Mouse (Mus musculus) neural tube, postnatal 0 days (tissue): ENCODE data around the gene Hoxd4. TPM values are rescaled to one million over a fixed set of nuclear protein-coding genes. Genes with fewer than 3 reads are reported as not detected.
A peak's percentile ranks its signal among the peaks of the same experiment; 100 is the strongest.

Experiments used
- microRNA counts: library from miRNA; unstranded; fragments of <30 nt; microRNA quantifications from one replicate; lab custom pipeline; 2015
- microRNA-seq: library from miRNA; unstranded; fragments of <30 nt; microRNA quantifications from one replicate; pipeline ENCODE4, GENCODE M21; 2016
- polyA plus RNA-seq: library from polyadenylated mRNA; unstranded; fragments of >200 nt; fragmentation: Nextera tagmentation; extraction: Ambion mirVana; gene quantifications from 2 replicates; pipeline ENCODE4 v1.2.1, GENCODE M21; 2015

Gene Hoxd4
- 2.5 and 3.1 TPM in 2 replicates for polyA plus RNA-seq

DNA sequence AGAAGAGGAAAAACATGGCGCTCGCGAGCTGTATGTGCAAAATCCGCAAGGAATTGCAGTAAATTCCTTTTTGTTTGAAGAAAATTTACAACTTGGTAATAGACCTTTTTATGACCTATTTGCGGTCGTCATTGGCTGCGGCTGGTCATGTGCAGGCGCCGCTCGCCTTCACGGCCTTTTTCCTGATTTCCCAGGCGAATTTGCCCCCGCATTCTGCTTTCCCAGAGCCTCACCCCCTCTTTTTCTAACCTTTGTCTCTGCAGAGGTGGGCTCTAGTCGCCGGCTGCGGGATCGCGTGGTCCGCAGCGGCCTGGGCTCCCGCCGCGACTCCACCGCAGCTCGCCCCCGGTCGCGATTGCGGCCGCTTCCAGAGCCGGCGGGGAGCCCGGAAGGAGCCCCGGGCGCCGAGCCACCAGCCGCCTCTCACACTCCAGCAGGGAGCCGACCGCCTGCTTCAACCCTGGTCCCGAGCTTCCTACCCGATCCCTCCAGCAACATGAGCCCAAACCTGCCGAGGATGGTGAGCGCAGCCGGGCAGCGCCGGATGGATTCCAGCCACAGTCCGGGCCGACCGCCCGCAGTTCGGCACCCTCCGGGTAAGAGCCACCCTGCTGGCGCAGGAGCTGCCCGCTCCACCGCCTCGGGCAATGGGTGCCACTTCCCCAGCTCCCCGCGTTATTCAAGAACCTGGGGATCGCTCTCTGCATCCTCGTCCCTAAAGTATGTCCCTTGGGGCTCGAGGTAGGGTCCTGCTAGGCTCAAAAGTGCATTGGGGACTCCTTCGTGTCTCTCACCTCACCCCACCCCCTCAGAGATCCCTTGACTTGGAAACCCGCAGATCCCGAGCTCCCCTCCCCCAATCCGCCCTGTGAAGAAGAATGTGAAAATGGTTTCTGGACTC, at the start of gene Hoxd4, which contains the start of gene Hoxd3:
Gene Hoxd4, plus strand, starts transcription at position 209 of the 901 bp plus-strand sequence.
Gene Hoxd3, plus strand, starts transcription at position 207 of the 901 bp plus-strand sequence.

GRCm38 (mm10) chr2:74667842-74668357, 43.8 kb upstream of the Hoxd4 start, which contains the start of gene Hoxd13:
Hoxd13 (plus strand) TSS chr2:74668310.

DNA sequence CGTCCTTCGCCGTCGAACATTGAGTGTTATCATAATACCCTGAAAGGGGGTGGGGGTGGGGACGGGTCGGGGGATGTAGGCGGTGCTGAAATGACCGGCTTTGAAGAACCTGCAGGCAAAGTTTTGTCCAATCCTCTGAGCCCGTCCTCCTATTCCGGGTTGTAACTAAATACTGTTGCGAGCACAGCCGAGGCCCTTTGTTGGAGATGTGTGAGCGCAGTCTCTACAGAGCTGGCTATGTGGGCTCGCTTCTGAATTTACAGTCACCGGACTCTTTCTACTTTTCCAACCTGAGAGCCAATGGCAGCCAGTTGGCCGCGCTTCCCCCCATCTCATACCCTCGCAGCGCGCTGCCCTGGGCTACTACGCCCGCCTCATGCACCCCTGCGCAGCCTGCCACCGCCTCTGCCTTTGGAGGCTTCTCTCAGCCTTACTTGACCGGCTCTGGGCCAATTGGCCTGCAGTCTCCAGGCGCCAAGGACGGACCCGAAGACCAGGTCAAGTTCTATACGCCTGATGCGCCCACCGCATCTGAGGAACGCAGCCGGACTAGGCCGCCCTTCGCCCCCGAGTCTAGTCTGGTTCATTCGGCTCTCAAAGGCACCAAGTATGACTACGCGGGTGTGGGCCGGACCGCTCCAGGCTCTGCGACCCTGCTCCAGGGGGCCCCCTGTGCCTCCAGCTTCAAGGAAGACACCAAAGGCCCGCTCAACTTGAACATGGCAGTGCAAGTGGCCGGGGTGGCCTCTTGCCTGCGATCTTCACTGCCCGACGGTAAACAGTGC, 36.7 kb upstream of the Hoxd4 start, which contains the start of gene Hoxd12:
Gene Hoxd12, plus strand, starts transcription at position 133 of the 785 bp plus-strand sequence.

GRCm38 (mm10) chr2:74678891-74679595, 32.7 kb upstream of the Hoxd4 start, which contains the start of gene Hoxd11:
Hoxd11 (plus strand) TSS chr2:74679557.

GRCm38 (mm10) chr2:74691022-74691951, 20.4 kb upstream of the Hoxd4 start, which contains the start of gene Hoxd10:
Hoxd10 (plus strand) TSS chr2:74691924.

DNA sequence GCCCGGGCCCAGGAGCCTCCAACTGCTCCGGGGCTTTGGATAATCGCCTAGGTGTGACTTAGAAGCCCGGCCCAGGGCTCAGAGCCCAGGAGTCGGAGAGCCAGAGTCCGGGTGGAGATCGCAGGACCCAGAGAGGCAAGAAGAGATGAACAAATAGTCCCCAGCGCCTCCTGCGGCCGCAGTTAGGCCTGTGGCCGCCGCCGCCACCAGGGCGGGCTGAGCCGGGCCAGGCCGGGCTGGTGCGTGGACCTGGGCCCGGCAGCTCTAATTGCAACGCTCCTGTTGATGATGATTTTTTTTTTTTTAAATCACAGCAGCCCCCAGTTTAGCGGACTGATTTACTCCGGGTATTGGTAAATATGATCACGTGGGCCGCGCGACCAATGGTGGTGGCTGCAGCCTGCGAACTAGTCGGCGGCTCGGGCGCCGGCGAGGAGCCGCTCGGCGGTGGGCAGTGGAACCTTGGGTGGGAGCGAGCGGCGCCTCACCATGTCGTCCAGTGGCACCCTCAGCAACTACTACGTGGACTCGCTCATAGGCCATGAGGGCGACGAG, 14.1 kb upstream of the Hoxd4 start, which contains the start of gene Hoxd9:
Gene Hoxd9, plus strand, starts transcription at position 161 of the 555 bp plus-strand sequence.

GRCm38 (mm10) chr2:74704393-74704998, 7.2 kb upstream of the Hoxd4 start, which contains the start of gene Hoxd8:
Hoxd8 (plus strand) TSS chr2:74704615.

DNA sequence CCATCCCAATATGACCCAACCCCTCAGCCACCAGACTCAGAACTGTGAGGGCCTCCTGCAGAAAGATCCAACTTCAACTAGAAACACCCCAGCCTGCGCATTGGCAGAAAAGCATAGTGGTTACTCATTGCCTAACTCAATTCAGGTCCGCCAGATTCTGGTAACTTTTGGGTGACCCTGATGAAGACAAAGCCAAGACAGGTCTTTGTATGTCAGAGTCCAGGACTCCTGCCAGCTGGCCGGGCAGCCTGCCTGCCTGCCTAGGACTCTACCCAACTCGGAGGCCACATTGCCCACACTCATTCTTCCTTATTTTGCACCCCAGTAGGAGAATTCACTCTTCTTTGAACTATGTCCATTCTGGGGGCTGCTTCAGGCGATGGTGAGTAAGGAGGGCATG, 14.8 kb downstream of the Hoxd4 start, which contains the start of gene Gm28230:
Gene Gm28230, plus strand, starts transcription at position 178 of the 400 bp plus-strand sequence.

DNA sequence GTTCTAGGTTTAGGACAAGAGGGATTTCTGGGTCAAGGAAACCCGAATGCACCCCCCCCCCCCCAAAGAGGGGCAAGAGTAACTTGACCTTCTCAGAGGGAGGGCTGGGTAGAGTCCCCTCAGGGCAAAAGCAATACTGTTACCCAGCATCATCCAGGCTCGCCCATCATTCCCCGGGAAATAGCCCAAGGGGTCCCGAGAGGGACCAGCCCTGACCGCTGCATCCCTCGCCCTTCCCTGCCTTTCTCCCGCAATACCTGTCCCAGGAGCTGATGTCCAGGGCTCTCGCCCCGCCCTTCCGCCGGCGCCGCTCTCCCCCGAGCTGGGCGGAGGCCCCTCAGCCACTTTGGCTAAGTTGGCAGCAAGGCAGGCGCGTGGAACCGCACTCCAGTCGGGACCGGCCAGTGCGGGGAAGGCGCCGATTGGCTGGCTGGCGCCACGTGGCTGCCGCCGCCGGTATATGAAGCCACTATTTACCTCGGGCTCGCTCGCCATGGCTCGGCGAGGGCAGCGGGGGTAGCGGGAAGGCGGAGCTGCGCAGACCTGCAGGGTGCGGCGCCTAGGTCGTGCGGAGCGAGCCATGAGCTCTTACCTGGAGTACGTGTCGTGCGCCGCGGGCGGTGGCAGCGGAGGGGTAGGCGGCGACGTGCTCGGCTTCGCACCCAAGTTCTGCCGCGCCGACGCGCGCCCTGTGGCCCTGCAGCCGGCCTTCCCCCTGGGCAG, 51.0 kb downstream of the Hoxd4 start, which contains the start of gene Hoxd1:
Gene Hoxd1, plus strand, starts transcription at position 459 of the 723 bp plus-strand sequence.

MicroRNAs encoded within 50 kb of the gene (microRNA counts, 519-probe panel; counts per million panel counts)
- 6,969 counts per million, percentile 96 among the panel's probes with 10 or more counts for microRNA mmu-miR-10b (lab: Ali Mortazavi, UCI)

Small RNA genes lying within 50 kb of the gene (microRNA-seq; reads per million reads assigned to microRNA genes)
- gene Gm44463 (not detected), gene Mir10b (184,651 reads per million, percentile 100 among the genes with 10 or more reads in this experiment)

Other genes with a start within 250 kb of the Hoxd4 start
- gene Lnpk, start 132.5 kb upstream of the Hoxd4 start, polyA plus RNA-seq: 31.1 and 35.3 TPM in 2 replicates
- gene Evx2, start 52.4 kb upstream of the Hoxd4 start, polyA plus RNA-seq: 0.19 and 0.41 TPM in 2 replicates
- gene Hoxd13, start 43.6 kb upstream of the Hoxd4 start, polyA plus RNA-seq: 0.10 and 0.18 TPM in 2 replicates
- gene Hoxd12, start 36.9 kb upstream of the Hoxd4 start, polyA plus RNA-seq: 0.14 TPM in 1 of 2 replicates, not detected in the other
- 3.7 and 10.0 TPM in 2 replicates for gene Hoxd11, start 32.4 kb upstream of the Hoxd4 start, polyA plus RNA-seq
- 77.5 and 127 TPM in 2 replicates for gene Hoxd10, start 20.0 kb upstream of the Hoxd4 start, polyA plus RNA-seq
- 23.0 and 34.9 TPM in 2 replicates for gene Hoxd9, start 14.2 kb upstream of the Hoxd4 start, polyA plus RNA-seq
- 11.9 and 12.2 TPM in 2 replicates for gene Hoxd8, start 7.3 kb upstream of the Hoxd4 start, polyA plus RNA-seq
- 8.8 and 9.1 TPM in 2 replicates for gene Hoxd3, start within 50 bp of the Hoxd4 start, polyA plus RNA-seq
- 0.62 and 0.75 TPM in 2 replicates for gene Gm28230, start 14.8 kb downstream of the Hoxd4 start, polyA plus RNA-seq
- gene Hoxd1, start 51.1 kb downstream of the Hoxd4 start, polyA plus RNA-seq: 0.43 and 1.3 TPM in 2 replicates
- 144 and 155 TPM in 2 replicates for gene Mtx2, start 113.9 kb downstream of the Hoxd4 start, polyA plus RNA-seq